ENCODE assay signal across 8 mouse cellular contexts in genomic region chr7:80947445-80948350, GRCm38 (mm10). TPM values are rescaled to one million over a fixed set of nuclear protein-coding genes. Genes with fewer than 3 reads are reported as not detected.
DNase-seq lines count a peak whose midpoint lies in the region; ATAC-seq lines count a peak whose summit lies in the region.

Gene Sec11a (minus strand): TSS chr7:80947780.

- peak; percentile 99 for ATAC-seq in inflammation-experienced regulatory T-cells, adult 6 months
- ATAC-seq in megakaryocyte-erythroid progenitor cell, adult 5-6 weeks (replicated peaks; ENCODE audit: low FRiP score, low TSS enrichment, poor library complexity, severe bottlenecking), result peak; percentile 98

- intact Hi-C loops in gastrocnemius, postnatal 14 days (cut with DNase I; ENCODE audit: low total_unique reads), result no loop called here
- intact Hi-C loops in left cerebral cortex, postnatal 10 days (cut with DNase I), result no loop called here

- peak; percentile 95 to 99 for DNase-seq in adrenal gland, adult (ENCODE audit: inconsistent age in 2 of 2, low spot score in 1 of 2)
- DNase-seq in embryo, embryonic 10.5 days (ENCODE audit: low spot score), result peak; percentile 93
- peak; percentile 92 for DNase-seq in gastrocnemius, postnatal 14 days
- DNase-seq in left cerebral cortex, postnatal 10 days (ENCODE audit: extremely low spot score in 1 of 2, low spot score in 2 of 2), result peak; percentile 93 to 95
- DNase-seq in right cerebral cortex, postnatal 25 days, result peak; percentile 97
- DNase-seq in urinary bladder, postnatal 4 days (ENCODE audit: low spot score in 2 of 2), result peak; percentile 90 to 92

RNA-seq across cellular contexts. Expression of gene Sec11a, which starts in this region (rescaled TPM):
- 10 to 100 TPM; 30.9 to 37.2 TPM for total RNA-seq in gastrocnemius, postnatal 14 days (2021)
- polyA plus RNA-seq in inflammation-experienced regulatory T-cells, adult 6 months (2017; shearing (Covaris generic)), result 100 to 1,000 TPM; 248 to 321 (median 312) TPM
- total RNA-seq in left cerebral cortex, postnatal 10 days (2021), result 10 to 100 TPM; 57.5 to 61.8 TPM
- 109 and 150 TPM in 2 replicates for total RNA-seq in megakaryocyte-erythroid progenitor cell, adult 5-6 weeks (2014; fragmentation: Nextera tagmentation)
- 393 and 493 TPM in 2 replicates for total RNA-seq in megakaryocyte-erythroid progenitor cell, adult 5-6 weeks (2017)

Comparison
In these comparisons a context has a peak if more than half of its experiments do, and no peak if none do; other contexts are left out.
1. Peak in every context shown above with its lines: DNase-seq and ATAC-seq.